Mouse (Mus musculus): ENCODE measurements around the gene Hnf4a.

Hnf4a gene

GRCm38 (mm10) chr2:163540231-163541117, 33.9 kb downstream of the Hnf4a start:
- in situ Hi-C loops (cut with MboI; ENCODE audit: low pct_unique_long_range_greater_than_20kb in 1 of 2, low sequenced_read_pairs in 2 of 2, unreplicated experiment in 1 of 2) = no loop called here

DNA sequence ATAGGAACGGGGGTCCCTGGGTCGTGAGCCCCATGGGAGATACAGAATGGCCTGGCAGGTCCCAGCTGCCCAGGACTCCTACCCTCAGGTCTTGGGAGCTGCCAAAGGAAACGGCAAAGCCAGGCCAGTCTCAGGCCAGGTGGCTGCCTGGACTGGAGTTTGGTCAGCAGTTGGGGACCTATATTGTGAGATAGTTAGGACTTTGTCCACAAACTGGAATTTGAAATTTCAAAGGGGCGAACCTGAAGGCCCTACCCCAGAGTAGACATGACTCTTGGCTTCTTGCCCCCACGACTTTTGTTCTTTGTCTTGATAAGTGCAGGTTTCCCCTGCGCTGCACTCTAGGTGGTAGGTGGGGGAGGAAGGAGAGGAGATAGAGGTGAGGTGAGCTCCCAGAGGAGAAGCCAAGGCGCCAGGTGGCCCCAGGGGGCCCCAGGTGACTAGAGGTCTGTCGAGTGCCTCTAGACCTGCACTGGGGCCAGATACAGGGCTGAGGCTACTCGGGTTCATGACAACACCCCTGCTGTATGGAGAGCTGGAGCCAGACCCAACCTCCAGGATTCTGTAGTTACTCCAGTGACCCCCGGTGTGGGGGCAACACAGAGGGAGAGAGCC, 35.1 kb downstream of the Hnf4a start:
- in situ Hi-C loops (cut with MboI; ENCODE audit: low pct_unique_long_range_greater_than_20kb in 1 of 2, low sequenced_read_pairs in 2 of 2, unreplicated experiment in 1 of 2) = no loop called here

- in situ Hi-C loops (cut with MboI; ENCODE audit: low pct_unique_long_range_greater_than_20kb in 1 of 2, low sequenced_read_pairs in 2 of 2, unreplicated experiment in 1 of 2) = no loop called here
These were observed 36.1 kb downstream of the Hnf4a start for GRCm38 (mm10) chr2:163542674-163543073.

DNA sequence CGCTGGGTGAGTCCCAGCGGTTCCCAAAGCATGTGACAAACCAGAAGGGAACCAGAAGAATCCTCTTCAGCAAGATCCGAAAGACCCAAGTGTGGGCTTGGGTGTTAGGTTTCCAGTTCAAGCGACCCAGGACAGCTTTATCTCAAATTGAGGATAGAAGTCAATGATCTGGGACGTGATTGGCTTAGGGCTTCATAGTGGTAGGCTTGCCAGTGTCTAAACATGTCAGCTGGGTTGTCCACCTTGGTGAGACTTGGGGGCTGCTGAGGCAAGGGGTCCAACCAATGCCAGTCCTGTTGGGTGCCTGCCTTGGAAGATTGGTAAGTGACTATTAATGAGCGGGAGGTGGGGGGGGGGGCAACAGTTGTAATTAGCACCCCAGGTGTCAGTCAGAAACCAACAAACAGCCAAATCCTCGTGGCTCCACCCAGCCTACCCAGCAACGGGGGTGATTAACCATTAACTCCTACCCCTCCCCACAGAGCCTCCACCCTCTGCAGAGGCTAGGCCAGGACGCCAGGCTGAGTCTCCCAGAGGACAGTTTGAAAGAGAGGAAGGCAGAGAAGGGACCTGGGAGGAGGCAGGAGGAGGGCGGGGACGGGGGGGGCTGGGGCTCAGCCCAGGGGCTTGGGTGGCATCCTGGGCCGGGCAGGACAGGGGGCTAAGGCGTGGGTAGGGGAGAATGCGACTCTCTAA, 40.2 kb downstream of the Hnf4a start:
- in situ Hi-C loops (cut with MboI; ENCODE audit: low pct_unique_long_range_greater_than_20kb in 1 of 2, low sequenced_read_pairs in 2 of 2, unreplicated experiment in 1 of 2) = no loop called here

DNA sequence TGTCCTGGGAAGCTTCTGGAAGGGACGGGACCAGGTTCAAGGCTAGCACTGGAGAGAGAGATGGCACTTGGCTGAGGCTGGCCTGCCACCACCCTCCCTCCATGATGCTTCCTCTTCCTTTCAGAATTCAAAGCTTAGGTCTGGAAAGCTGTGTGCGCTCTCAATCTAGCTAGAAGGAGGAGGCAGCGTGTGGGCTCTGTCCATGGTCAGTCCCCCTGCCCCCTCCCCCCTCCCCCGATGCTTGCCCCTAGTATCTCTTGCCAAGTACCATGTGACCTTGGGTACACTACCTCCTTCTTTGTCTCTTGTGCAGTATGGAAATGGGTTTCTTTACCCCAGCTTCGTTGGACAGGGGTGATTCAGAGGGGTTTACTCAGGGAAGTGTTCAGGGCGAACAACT, 42.2 kb downstream of the Hnf4a start:
- in situ Hi-C loops (cut with MboI; ENCODE audit: low pct_unique_long_range_greater_than_20kb in 1 of 2, low sequenced_read_pairs in 2 of 2, unreplicated experiment in 1 of 2) = no loop called here

GRCm38 (mm10) chr2:163549786-163550185, 43.2 kb downstream of the Hnf4a start:
- in situ Hi-C loops (cut with MboI; ENCODE audit: low pct_unique_long_range_greater_than_20kb in 1 of 2, low sequenced_read_pairs in 2 of 2, unreplicated experiment in 1 of 2) = no loop called here

DNA sequence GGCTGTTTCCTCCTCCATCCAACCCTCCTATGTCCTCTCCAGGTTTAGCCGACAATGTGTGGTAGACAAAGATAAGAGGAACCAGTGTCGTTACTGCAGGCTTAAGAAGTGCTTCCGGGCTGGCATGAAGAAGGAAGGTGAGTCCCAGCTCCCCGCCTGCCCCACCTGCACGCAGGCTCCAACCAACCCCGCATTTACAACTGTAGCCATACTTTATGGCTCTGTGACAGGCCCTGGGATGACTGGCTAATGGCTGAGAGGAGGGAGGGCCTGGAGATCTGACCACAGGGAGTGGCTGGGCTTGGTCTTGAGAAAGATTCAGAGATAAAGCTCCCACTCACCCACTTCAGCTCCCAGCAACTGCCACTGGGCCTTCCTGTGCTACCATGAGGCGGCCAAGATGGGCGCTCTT, 45.9 kb downstream of the Hnf4a start:
- in situ Hi-C loops (cut with MboI; ENCODE audit: low pct_unique_long_range_greater_than_20kb in 1 of 2, low sequenced_read_pairs in 2 of 2, unreplicated experiment in 1 of 2) = no loop called here

DNA sequence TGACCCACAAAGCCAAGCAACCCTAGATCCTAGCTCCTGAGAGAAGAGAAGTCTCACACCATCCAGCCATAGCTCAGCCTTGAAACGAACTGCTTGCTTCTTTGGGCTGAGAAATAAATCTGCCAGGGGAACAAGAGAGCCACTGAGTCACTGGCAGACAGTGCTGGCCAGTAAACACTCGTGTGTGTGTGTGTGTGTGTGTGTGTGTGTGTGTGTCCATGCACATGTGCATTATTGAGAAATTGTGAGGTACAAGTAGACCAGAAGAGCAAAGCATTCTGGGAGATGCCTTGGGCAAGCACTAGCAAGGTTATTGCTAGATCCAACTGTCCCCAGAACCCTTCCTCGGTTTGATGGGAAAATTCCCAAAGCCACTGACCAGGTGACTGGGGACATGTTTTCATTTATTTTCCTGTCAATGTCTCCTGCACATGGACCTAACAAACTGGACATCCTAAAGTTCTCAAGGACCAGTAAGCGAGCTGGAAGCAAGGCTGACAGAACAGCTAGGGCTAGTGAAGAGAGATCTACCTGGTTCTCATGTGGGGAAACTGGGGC, 47.9 kb downstream of the Hnf4a start:
- in situ Hi-C loops (cut with MboI; ENCODE audit: low pct_unique_long_range_greater_than_20kb in 1 of 2, low sequenced_read_pairs in 2 of 2, unreplicated experiment in 1 of 2) = no loop called here

- in situ Hi-C loops (cut with MboI; ENCODE audit: low pct_unique_long_range_greater_than_20kb in 1 of 2, low sequenced_read_pairs in 2 of 2, unreplicated experiment in 1 of 2) = no loop called here
These were observed 48.4 kb downstream of the Hnf4a start for GRCm38 (mm10) chr2:163554996-163555395.

DNA sequence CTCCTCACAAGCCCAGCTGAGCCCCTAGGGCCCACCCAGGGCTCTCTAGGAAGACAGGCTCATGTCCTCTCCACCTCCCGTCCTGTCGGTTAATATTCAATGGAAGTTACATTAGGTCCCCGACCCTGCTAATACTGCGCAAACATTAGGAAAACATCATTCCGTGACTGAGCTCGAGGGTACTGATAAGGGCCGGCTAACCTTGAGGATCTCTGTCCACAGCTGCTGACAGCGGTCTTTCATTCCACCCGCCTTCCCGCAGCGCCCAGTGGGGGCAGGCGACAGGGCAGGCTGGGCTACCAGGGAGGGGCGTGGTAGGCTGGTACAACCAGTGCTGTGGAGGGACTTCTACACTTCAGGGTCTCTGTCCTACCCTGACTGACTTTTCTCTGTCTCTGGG, 48.8 kb downstream of the Hnf4a start:
- in situ Hi-C loops (cut with MboI; ENCODE audit: low pct_unique_long_range_greater_than_20kb in 1 of 2, low sequenced_read_pairs in 2 of 2, unreplicated experiment in 1 of 2) = no loop called here

GRCm38 (mm10) chr2:163558548-163558947, 51.9 kb downstream of the Hnf4a start:
- in situ Hi-C loops (cut with MboI; ENCODE audit: low pct_unique_long_range_greater_than_20kb in 1 of 2, low sequenced_read_pairs in 2 of 2, unreplicated experiment in 1 of 2) = no loop called here

GRCm38 (mm10) chr2:163559236-163559635, 52.6 kb downstream of the Hnf4a start:
- in situ Hi-C loops (cut with MboI; ENCODE audit: low pct_unique_long_range_greater_than_20kb in 1 of 2, low sequenced_read_pairs in 2 of 2, unreplicated experiment in 1 of 2) = no loop called here

DNA sequence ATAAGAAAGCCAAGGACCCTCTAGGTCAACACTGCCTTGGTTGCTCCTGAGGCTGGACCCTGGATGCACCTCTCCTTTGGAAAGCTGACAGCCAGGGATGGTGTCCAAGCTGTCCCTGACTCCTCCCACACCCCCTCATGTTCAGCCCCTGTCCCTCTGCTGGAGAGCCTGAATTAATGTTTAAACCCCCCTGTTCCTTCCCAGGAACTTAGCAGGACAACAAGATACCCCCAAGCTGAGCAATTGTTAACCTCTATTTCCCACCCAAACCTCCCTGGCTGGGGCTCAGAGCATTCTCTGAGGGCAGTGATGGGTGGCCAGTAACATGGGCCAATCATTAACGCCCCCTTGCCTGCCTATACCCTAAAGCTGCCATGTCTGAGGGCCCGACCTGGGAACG, 53.6 kb downstream of the Hnf4a start:
- in situ Hi-C loops (cut with MboI; ENCODE audit: low pct_unique_long_range_greater_than_20kb in 1 of 2, low sequenced_read_pairs in 2 of 2, unreplicated experiment in 1 of 2) = no loop called here

- in situ Hi-C loops (cut with MboI; ENCODE audit: low pct_unique_long_range_greater_than_20kb in 1 of 2, low sequenced_read_pairs in 2 of 2, unreplicated experiment in 1 of 2) = no loop called here
These were observed 54.8 kb downstream of the Hnf4a start for GRCm38 (mm10) chr2:163561258-163561948.

GRCm38 (mm10) chr2:163564646-163565045, 58.0 kb downstream of the Hnf4a start:
- in situ Hi-C loops (cut with MboI; ENCODE audit: low pct_unique_long_range_greater_than_20kb in 1 of 2, low sequenced_read_pairs in 2 of 2, unreplicated experiment in 1 of 2) = no loop called here

- in situ Hi-C loops (cut with MboI; ENCODE audit: low pct_unique_long_range_greater_than_20kb in 1 of 2, low sequenced_read_pairs in 2 of 2, unreplicated experiment in 1 of 2) = no loop called here
These were observed 67.7 kb downstream of the Hnf4a start for GRCm38 (mm10) chr2:163574321-163574720.

DNA sequence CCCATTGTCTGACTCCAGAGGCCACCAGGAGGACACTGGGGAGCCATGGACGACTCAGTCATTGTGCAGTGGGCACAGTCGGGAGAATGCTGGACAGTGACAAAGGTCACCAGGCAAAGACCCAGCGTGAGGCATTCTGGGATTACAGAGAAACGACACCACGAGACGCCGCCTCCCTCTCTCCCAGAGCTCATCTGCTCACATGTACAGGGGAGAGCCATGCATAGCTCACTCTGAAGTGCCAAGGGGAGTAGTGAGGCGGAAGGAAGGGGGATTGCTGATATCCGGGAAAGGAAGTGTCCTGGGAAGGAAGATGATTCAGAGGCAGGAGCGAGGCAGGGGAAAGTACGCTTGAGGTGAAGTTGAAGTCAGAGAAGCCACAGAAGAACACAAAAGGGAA, 68.6 kb downstream of the Hnf4a start:
- in situ Hi-C loops (cut with MboI; ENCODE audit: low pct_unique_long_range_greater_than_20kb in 1 of 2, low sequenced_read_pairs in 2 of 2, unreplicated experiment in 1 of 2) = no loop called here

DNA sequence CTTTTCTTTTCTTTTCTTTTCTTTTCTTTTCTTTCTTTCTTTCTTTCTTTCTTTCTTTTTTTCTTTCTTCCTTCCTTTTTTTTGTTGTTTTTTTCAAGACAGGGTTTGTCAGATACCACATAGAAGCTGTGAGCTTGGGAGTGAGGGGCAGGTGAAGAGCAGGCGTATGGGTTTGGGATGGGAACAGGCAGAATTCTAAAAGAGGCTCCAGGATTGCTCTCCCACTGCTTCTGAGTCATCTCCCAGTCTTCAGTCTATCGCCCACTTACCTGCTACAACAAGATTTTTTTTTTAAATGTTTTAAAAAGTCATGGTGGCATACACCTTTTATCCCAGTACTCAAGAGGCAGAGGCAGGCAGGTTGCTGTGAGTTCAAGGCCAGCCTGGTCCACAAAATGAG, 71.4 kb downstream of the Hnf4a start:
- in situ Hi-C loops (cut with MboI; ENCODE audit: low pct_unique_long_range_greater_than_20kb in 1 of 2, low sequenced_read_pairs in 2 of 2, unreplicated experiment in 1 of 2) = no loop called here
